Mouse (Mus musculus) effector memory CD4-positive, alpha-beta T cell, adult 7 months (primary cell): ENCODE measurements around the gene Sbds. TPM values are rescaled to one million over a fixed set of nuclear protein-coding genes. Genes with fewer than 3 reads are reported as not detected.

Experiments used
- polyA plus RNA-seq: library from polyadenylated mRNA; unstranded; fragments of 100-300 nt; shearing (Covaris generic); gene quantifications from one replicate; pipeline ENCODE4 v1.2.1, GENCODE M21; 2017

Gene Sbds
- 168 TPM for polyA plus RNA-seq

DNA sequence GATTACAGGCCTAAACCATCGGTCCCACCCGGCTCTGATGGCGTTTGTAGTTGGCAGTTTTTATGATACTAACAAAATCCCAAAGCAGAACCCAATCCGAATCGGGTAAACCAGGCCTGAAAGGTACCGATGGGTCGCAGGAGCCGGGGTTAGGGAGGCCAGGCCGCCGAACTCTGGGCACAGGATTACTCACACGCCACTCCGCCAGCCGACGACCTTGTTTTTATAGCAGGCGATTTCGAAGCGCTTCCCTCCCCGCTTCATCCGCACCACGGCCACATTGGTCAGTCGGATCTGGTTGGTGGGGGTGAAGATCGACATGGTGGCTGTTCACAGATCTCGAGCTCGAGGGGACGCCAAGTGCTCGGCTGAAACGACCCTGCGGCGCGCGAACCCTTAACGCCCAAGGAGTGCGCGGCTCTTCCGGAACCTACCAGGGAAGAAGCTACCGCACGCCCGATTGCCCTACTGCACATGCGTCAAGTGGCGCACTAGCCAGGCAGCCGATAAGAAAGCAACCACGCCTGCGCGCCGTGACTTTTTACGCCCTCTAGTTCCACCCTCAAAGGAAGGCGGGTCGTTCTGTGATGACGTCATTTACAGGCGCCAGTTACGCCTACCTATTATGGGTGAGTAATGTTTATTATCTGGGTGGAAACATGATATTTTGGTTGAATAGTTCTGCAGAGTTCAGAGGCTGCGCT is at the start of gene Sbds, which contains the start of gene Tyw1:
TSS of gene Sbds (minus strand) at position 514 of the 704 bp plus-strand sequence.
TSS of gene Tyw1 (plus strand) at position 603 of the 704 bp plus-strand sequence.

GRCm38 (mm10) chr5:130216781-130217180 is 38.5 kb downstream of the Sbds start, which contains the start of gene Tmem248:
Gene Tmem248 (plus strand): TSS chr5:130217081.

Other genes starting within 250 kb of the Sbds start
- gene Asl, start 226.3 kb downstream of the Sbds start, polyA plus RNA-seq = 41.9 TPM
- 27.5 TPM for gene Crcp, start 226.2 kb downstream of the Sbds start, polyA plus RNA-seq
- 5.9 TPM for gene Tpst1, start 182.2 kb downstream of the Sbds start, polyA plus RNA-seq
- gene Kctd7, start 110.7 kb downstream of the Sbds start, polyA plus RNA-seq = 0.76 TPM
- gene Rabgef1, start 83.7 kb downstream of the Sbds start, polyA plus RNA-seq = 47.6 TPM
- 109 TPM for gene Tmem248, start 38.4 kb downstream of the Sbds start, polyA plus RNA-seq
- gene Tyw1, start 89 bp upstream of the Sbds start, polyA plus RNA-seq = 22.2 TPM
- 0.54 TPM for gene Caln1, start 113.9 kb upstream of the Sbds start, polyA plus RNA-seq
- gene A330070K13Rik, start 129.1 kb upstream of the Sbds start, polyA plus RNA-seq = not detected